Mouse (Mus musculus) liver, embryonic 14.5 days (tissue): ENCODE data around the gene Ptpn13.

Experiments
- CTCF ChIP-seq: IDR thresholded peaks from 2 replicates; pipeline ENCODE4 v1.5.1; 2016; ENCODE audit warnings: antibody characterized with exemption, low read depth, control low read depth
- EP300 ChIP-seq: IDR thresholded peaks from 2 replicates; pipeline ENCODE4 v1.6.1; 2016; ENCODE audit warnings: antibody characterized with exemption, low read depth

DNA sequence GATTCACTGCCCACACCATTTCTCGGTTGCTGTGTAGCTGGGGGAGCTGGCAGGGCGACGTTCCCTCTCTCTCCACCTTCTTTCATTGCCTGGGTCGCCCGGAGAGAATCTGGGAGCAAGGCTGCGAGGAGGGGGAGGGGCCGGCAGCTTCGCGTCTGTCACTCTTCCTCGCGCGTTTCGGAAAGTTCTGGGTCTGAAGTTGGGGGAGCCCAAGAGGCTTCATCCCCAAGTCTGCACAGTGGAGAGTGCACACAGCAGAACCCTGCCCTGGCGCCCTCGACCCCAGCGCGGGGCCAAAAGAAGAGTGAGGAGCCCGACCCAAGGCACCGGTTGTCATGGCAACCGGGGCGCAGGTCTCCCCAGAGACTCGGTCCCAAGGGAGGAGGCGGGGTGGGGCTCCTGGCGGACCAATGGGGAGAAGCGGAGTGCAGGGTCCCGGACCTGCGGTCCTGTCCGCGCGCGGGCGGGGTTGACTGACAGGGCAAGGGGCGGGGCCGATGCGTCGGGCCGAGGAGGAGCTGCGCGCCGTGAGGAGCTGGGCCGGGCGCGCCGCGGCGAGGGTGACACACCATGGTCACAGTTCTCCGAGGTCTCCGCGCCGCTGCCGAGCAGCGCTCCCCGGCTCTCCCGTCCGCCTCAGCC is at the start of gene Ptpn13:
- no peak for TF ChIP-seq CTCF
- TF ChIP-seq EP300, result no peak
